Mouse (Mus musculus): Measurements from ENCODE around the gene Inppl1. TPM values are rescaled to one million over a fixed set of nuclear protein-coding genes. Genes with fewer than 3 reads are reported as not detected.

Inppl1 gene
- 10 to 100 TPM in 1 of 2 experiments, 1 to 10 TPM in 1; 9.8 to 13.9 TPM for polyA plus RNA-seq (2017; shearing (Covaris generic))

DNA sequence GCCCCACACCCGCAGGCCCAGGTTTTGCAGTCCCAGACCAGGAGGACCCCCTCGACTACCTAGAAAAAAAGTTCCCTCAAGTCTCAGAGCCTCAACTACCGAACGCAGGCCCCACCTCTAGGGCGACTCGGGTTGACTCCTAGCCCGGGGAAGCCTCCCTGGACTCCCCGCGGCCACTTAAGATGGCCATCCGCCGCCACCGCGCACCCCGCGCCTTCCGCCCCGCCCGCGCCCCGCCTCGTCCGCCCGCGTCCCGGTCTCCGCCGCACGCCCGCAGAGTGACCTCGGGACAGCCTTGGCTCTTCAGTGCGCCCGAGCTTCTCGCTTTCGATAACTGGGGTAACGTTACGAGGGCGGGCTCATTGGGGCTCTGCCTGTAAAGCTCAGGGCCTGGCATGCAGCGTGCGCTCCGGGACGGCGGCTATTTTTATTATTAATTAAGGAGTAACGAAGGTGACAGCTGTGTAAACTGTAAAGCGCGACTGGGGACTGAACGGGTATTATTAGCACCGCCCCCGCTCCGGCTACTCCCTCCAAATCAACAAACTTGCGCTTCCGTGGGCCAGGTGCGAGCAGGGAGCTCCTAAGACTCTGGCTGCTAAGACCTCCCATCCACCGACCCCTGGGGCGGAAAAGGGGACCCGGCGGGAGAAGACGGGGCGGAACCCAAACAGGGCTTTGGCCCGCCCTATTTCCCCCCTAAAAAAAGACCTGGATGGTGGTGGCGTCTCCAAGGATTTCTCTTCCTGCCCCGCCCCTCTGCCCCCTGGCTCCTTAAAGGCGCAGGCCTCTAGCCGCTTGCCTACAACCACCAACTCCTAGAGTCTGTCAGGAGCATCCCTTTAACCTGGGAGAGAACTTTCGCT, at the start of gene Inppl1:
Gene Inppl1, minus strand, starts transcription at position 624 of the 866 bp plus-strand sequence.

DNA sequence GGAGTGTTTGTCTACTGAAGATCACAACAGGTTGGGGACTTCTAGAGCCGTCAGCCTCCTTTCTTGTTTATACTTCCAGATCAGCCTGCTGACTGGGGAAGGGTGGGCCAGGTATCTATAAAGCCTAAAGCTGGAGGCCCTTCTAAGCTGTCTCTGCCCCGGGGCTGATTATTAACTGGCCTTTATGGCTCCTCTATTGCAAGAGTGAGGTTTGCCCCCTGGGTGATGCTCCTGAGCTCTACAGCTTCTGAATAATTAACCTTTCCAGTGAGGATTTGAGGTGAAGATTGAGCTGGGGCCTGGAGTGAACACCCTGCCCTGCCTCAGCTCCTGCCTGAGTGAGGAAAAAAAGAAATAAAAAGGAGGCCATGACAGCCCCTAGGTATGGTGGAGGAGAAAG, 32.6 kb upstream of the Inppl1 start, which contains the start of gene Folr1:
Gene Folr1, minus strand, starts transcription at position 160 of the 400 bp plus-strand sequence.

DNA sequence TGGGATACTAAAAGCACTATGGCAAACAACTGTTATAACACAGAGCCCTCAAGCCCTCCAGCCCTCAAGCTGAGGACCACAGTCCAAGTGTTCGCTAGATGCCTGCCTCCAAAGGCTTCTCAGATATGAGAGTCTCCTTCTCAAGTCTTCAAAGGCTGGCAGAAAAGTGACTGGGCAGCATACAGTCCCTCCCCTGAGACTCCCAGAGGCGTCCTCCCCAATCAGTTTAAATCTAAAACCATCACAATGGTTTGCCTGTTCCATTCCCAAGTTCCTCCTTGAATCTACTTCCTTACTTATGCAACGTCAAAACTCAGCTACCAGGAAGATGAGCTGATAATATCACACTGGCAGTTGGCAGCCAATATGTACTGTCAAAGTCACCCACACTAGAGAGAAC, 25.4 kb upstream of the Inppl1 start, which contains the start of gene Anapc15:
Gene Anapc15, plus strand, starts transcription at position 301 of the 400 bp plus-strand sequence.

DNA sequence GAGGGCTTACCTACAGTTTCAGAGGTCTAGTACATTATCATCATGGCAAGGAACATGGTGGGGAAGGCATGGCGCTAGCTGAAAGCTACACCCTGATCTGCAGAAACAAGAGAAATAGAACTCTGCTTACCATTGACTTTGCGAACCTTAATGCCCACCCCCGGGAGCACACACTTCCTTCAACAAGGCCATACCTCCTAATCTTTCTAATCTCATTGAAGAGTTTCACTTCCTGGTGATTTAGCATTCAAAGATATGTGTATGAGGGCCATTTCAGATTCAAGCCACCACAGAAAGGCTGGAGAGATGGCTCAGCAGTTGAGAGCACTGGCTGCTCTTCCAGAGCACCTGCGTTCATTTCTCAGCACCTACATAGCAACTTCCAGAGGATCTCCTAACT, 19.1 kb upstream of the Inppl1 start, which contains the start of gene Folr2:
Gene Folr2, minus strand, starts transcription at position 101 of the 400 bp plus-strand sequence.

DNA sequence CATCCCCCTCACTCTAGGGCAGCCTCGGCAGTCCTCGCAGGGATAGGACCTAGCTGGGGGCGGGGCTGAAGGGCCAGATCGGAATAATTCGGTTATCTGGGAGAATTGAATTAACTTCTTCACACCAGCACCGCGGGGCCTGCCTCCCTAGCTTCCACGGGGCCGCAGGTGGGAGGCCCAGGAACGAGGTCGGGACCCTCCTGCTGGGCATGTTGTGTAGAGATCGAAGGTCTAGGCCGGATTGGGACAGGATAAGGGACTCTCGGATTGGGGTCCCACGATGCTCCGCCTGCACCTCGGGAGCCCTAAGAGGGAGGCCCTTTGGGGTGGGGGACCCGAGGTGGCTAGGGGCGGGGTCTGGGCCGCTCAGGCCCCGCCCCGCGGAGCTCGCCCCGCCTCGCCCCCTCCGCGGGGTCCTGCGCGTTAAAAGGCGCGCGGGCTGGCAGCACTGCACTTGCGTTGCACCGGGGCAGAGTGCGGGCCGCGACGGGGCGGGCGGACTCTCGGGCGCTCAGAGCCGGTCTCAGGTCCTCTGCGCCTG, 20.1 kb downstream of the Inppl1 start, which contains the start of gene Phox2a:
Gene Phox2a, plus strand, starts transcription at position 453 of the 541 bp plus-strand sequence.

Other genes with a start within 250 kb of the Inppl1 start
- gene Clpb, start 174.6 kb downstream of the Inppl1 start, polyA plus RNA-seq (2017; shearing (Covaris generic)) = 10 to 100 TPM; 20.4 to 23.3 TPM
- not detected for gene Phox2a, start 19.9 kb downstream of the Inppl1 start, polyA plus RNA-seq (2017; shearing (Covaris generic))
- not detected for gene Folr2, start 19.0 kb upstream of the Inppl1 start, polyA plus RNA-seq (2017; shearing (Covaris generic))
- gene Anapc15, start 25.5 kb upstream of the Inppl1 start, polyA plus RNA-seq (2017; shearing (Covaris generic)) = 10 to 100 TPM; 32.1 to 42.4 TPM
- gene Folr1, start 32.6 kb upstream of the Inppl1 start, polyA plus RNA-seq (2017; shearing (Covaris generic)) = 1 to 10 TPM in 1 of 2 experiments, under 1 TPM in 1; 0.60 to 3.7 TPM
- gene Lamtor1, start 67.7 kb upstream of the Inppl1 start, polyA plus RNA-seq (2017; shearing (Covaris generic)) = 100 to 1,000 TPM; 113 to 148 TPM
- under 1 TPM; 0.18 to 0.76 TPM for gene Tomt, start 68.1 kb upstream of the Inppl1 start, polyA plus RNA-seq (2017; shearing (Covaris generic))
- 1 to 10 TPM; 1.5 to 5.2 TPM for gene Lrrc51, start 95.7 kb upstream of the Inppl1 start, polyA plus RNA-seq (2017; shearing (Covaris generic))
- gene Numa1, start 95.9 kb upstream of the Inppl1 start, polyA plus RNA-seq (2017; shearing (Covaris generic)) = 100 to 1,000 TPM; 142 to 171 TPM
- gene Il18bp, start 180.5 kb upstream of the Inppl1 start, polyA plus RNA-seq (2017; shearing (Covaris generic)) = 1 to 10 TPM; 6.1 to 7.1 TPM
- 10 to 100 TPM; 15.5 to 24.8 TPM for gene Rnf121, start 227.2 kb upstream of the Inppl1 start, polyA plus RNA-seq (2017; shearing (Covaris generic))
- gene Xndc1, start 227.3 kb upstream of the Inppl1 start, polyA plus RNA-seq (2017; shearing (Covaris generic)) = 10 to 100 TPM; 21.7 to 32.6 TPM
- gene Xntrpc, start 227.5 kb upstream of the Inppl1 start, polyA plus RNA-seq (2017; shearing (Covaris generic)) = 1 to 10 TPM; 1.1 to 1.4 TPM
- not detected for gene Trpc2, start 244.9 kb upstream of the Inppl1 start, polyA plus RNA-seq (2017; shearing (Covaris generic))

All from inflammation-experienced regulatory T-cells (primary cell).